Mouse (Mus musculus): ENCODE data around the gene Dcun1d5.
"Not testable (repeated sequence)": the region's sequence is repeated elsewhere in the genome, so short reads cannot be mapped to it uniquely, and the experiment has no call there.

The Dcun1d5 gene

GRCm38 (mm10) chr9:7184172-7184896, at the start of gene Dcun1d5, which contains the start of gene Dync2h1:
Dcun1d5 (plus strand) TSS chr9:7184520.
Dync2h1 (minus strand) TSS chr9:7184446.
- peak; percentile 88 for DNase-seq (ENCODE audit: low read depth, low spot score)

GRCm38 (mm10) chr9:7154391-7154790, 29.9 kb upstream of the Dcun1d5 start:
- no peak for DNase-seq (ENCODE audit: low read depth, low spot score)

GRCm38 (mm10) chr9:7158605-7159004, 25.7 kb upstream of the Dcun1d5 start:
- no peak for DNase-seq (ENCODE audit: low read depth, low spot score)

- DNase-seq (ENCODE audit: low read depth, low spot score): no peak
Observed at GRCm38 (mm10) chr9:7159718-7160117, 24.6 kb upstream of the Dcun1d5 start.

- no peak for DNase-seq (ENCODE audit: low read depth, low spot score)
Observed at GRCm38 (mm10) chr9:7160688-7161087, 23.6 kb upstream of the Dcun1d5 start.

- DNase-seq (ENCODE audit: low read depth, low spot score): no peak
Observed at GRCm38 (mm10) chr9:7167339-7167998, 16.9 kb upstream of the Dcun1d5 start.

- DNase-seq (ENCODE audit: low read depth, low spot score): no peak
Observed at GRCm38 (mm10) chr9:7173756-7174155, 10.6 kb upstream of the Dcun1d5 start.

- DNase-seq (ENCODE audit: low read depth, low spot score): peak; percentile 82
Observed at GRCm38 (mm10) chr9:7176618-7177610, 7.4 kb upstream of the Dcun1d5 start.

GRCm38 (mm10) chr9:7184897-7185291, 574 bp downstream of the Dcun1d5 start:
- DNase-seq (ENCODE audit: low read depth, low spot score): no peak

GRCm38 (mm10) chr9:7190694-7191093, 6.4 kb downstream of the Dcun1d5 start:
- not testable (repeated sequence) for DNase-seq (ENCODE audit: low read depth, low spot score)

- DNase-seq (ENCODE audit: low read depth, low spot score): no peak
Observed at GRCm38 (mm10) chr9:7216240-7216639, 31.9 kb downstream of the Dcun1d5 start.

- no peak for DNase-seq (ENCODE audit: low read depth, low spot score)
Observed at GRCm38 (mm10) chr9:7221024-7221423, 36.7 kb downstream of the Dcun1d5 start.

- no peak for DNase-seq (ENCODE audit: low read depth, low spot score)
Observed at GRCm38 (mm10) chr9:7221460-7221859, 37.1 kb downstream of the Dcun1d5 start.

GRCm38 (mm10) chr9:7238619-7239018, 54.3 kb downstream of the Dcun1d5 start:
- no peak for DNase-seq (ENCODE audit: low read depth, low spot score)

- DNase-seq (ENCODE audit: low read depth, low spot score): no peak
Observed at GRCm38 (mm10) chr9:7239967-7240366, 55.6 kb downstream of the Dcun1d5 start.

GRCm38 (mm10) chr9:7252797-7253654, 68.7 kb downstream of the Dcun1d5 start:
- no peak for DNase-seq (ENCODE audit: low read depth, low spot score)

All from embryo, embryonic 11.5 days (tissue).